Mouse (Mus musculus) left cerebral cortex, postnatal 4 days (tissue): ENCODE results near the gene March10. TPM values are rescaled to one million over a fixed set of nuclear protein-coding genes. Genes with fewer than 3 reads are reported as not detected.

Experiments used
- DNase-seq: peaks from one replicate; pipeline ENCODE4 v3.0.0-alpha.2; 2022
- intact Hi-C: fragments of 180-260 bp; cut with DNase I; formaldehyde crosslinking; loops from one replicate; pipeline ENCODE4 v1.15.1; 2025
- total RNA-seq, 2 experiments: library from RNA; stranded (reverse); gene quantifications; 2 replicates each; pipeline ENCODE4 v1.2.3; 2021

March10 gene
- total RNA-seq, 2 experiments from 2014 or later: 1.2 to 1.7 TPM

- intact Hi-C loops: loop anchor here (2.0 kb wide), 1 partner anchor 231 kb away; no protein-coding TSS in a partner anchor
Measured at GRCm38 (mm10) chr11:105362041-105362765, 94.3 kb downstream of the March10 start.

GRCm38 (mm10) chr11:105356301-105356700 is 100.2 kb downstream of the March10 start:
- DNase-seq: no peak
- intact Hi-C loops: no loop called here

More at GRCm38 (mm10) chr11:105362041-105362765, 94.3 kb downstream of the March10 start:
- peak; percentile 72 for DNase-seq

GRCm38 (mm10) chr11:105353891-105354280 is 102.6 kb downstream of the March10 start:
- intact Hi-C loops: no loop called here
- no peak for DNase-seq

- DNase-seq: peak; percentile 98
- intact Hi-C loops: no loop called here
Measured at GRCm38 (mm10) chr11:105352954-105353890, 103.3 kb downstream of the March10 start.

GRCm38 (mm10) chr11:105352152-105352551 is 104.4 kb downstream of the March10 start:
- intact Hi-C loops: no loop called here
- DNase-seq: no peak

GRCm38 (mm10) chr11:105350643-105351042 is 105.9 kb downstream of the March10 start:
- intact Hi-C loops: no loop called here
- no peak for DNase-seq

- no peak for DNase-seq
- intact Hi-C loops: loop anchor here (5.0 kb wide), 1 partner anchor 562 kb away; no protein-coding TSS in a partner anchor
Measured at GRCm38 (mm10) chr11:105349780-105350324, 106.7 kb downstream of the March10 start.

GRCm38 (mm10) chr11:105348495-105348982 is 108.0 kb downstream of the March10 start:
- no peak for DNase-seq
- intact Hi-C loops: loop anchor here (5.0 kb wide), 1 partner anchor 564 kb away; no protein-coding TSS in a partner anchor

- peak; percentile 95 for DNase-seq
- intact Hi-C loops: loop anchor here (5.0 kb wide), 1 partner anchor 565 kb away; no protein-coding TSS in a partner anchor
Measured at GRCm38 (mm10) chr11:105347162-105348161, 109.1 kb downstream of the March10 start.

- intact Hi-C loops: loop anchor here (5.0 kb wide), 1 partner anchor 567 kb away; no protein-coding TSS in a partner anchor
- DNase-seq: peak; percentile 40
Measured at GRCm38 (mm10) chr11:105345284-105345683, 111.3 kb downstream of the March10 start.

- peak; percentile 88 for DNase-seq
- intact Hi-C loops: no loop called here
Measured at GRCm38 (mm10) chr11:105338596-105339390, 117.7 kb downstream of the March10 start.

GRCm38 (mm10) chr11:105333867-105334670 is 122.5 kb downstream of the March10 start:
- peak; percentile 41 for DNase-seq
- intact Hi-C loops: no loop called here

- DNase-seq: peak; percentile 84
- intact Hi-C loops: no loop called here
Measured at GRCm38 (mm10) chr11:105332468-105332867, 124.1 kb downstream of the March10 start.

GRCm38 (mm10) chr11:105331732-105332131 is 124.8 kb downstream of the March10 start:
- intact Hi-C loops: no loop called here
- peak; percentile 63 for DNase-seq

- intact Hi-C loops: no loop called here
Measured at GRCm38 (mm10) chr11:105331129-105331528, 125.4 kb downstream of the March10 start.

GRCm38 (mm10) chr11:105329962-105330361 is 126.6 kb downstream of the March10 start:
- intact Hi-C loops: no loop called here
- no peak for DNase-seq

More at GRCm38 (mm10) chr11:105331129-105331528, 125.4 kb downstream of the March10 start:
- no peak for DNase-seq

- intact Hi-C loops: no loop called here
- DNase-seq: no peak
Measured at GRCm38 (mm10) chr11:105327101-105327500, 129.4 kb downstream of the March10 start.

- no peak for DNase-seq
- intact Hi-C loops: no loop called here
Measured at GRCm38 (mm10) chr11:105323530-105323929, 133.0 kb downstream of the March10 start.
